Mouse (Mus musculus) spleen, adult 2 months (tissue): ENCODE data around the gene Zbtb7a. TPM values are rescaled to one million over a fixed set of nuclear protein-coding genes. Genes with fewer than 3 reads are reported as not detected.

Experiments
- DNase-seq, 2 experiments: peaks; one replicate each; pipeline versions ENCODE4 v3.0.0 to v3.0.0-alpha.2; 2012 to 2021; ENCODE audit warnings: low spot score in 2 of 2, low read depth in 1 of 2
- H3K27ac ChIP-seq: fragments of 200-500 bp; 2 replicates; pipeline ENCODE4 v1.5.1; 2012; ENCODE audit warnings: low read length, inconsistent platforms; ENCODE audit not compliant: insufficient read depth
- H3K27me3 ChIP-seq: fragments of 200-500 bp; 2 replicates; pipeline ENCODE4 v1.6.1; 2012; ENCODE audit warnings: mild to moderate bottlenecking, moderate library complexity, low read length, inconsistent platforms; ENCODE audit not compliant: control insufficient read depth, insufficient read depth
- H3K36me3 ChIP-seq: fragments of 200-500 bp; 2 replicates; pipeline ENCODE4 v1.6.1; 2012; ENCODE audit warnings: mild to moderate bottlenecking, low read length, inconsistent platforms; ENCODE audit not compliant: control insufficient read depth, insufficient read depth
- H3K4me1 ChIP-seq: fragments of 200-500 bp; 2 replicates; pipeline ENCODE4 v1.6.1; 2011; ENCODE audit warnings: inconsistent platforms; ENCODE audit not compliant: control insufficient read depth, insufficient read depth, insufficient read length
- H3K4me3 ChIP-seq: fragments of 200-500 bp; 2 replicates; pipeline ENCODE4 v1.5.1; 2011; ENCODE audit warnings: mild to moderate bottlenecking, inconsistent platforms; ENCODE audit not compliant: insufficient read depth, insufficient read length; ENCODE audit errors: extremely low read depth
- CTCF ChIP-seq: fragments of 200-500 bp; IDR thresholded peaks from 2 replicates; pipeline ENCODE4 v1.5.1; 2011; ENCODE audit warnings: mild to moderate bottlenecking, inconsistent platforms; ENCODE audit not compliant: insufficient read depth, insufficient read length, insufficient replicate concordance; ENCODE audit errors: extremely low read depth
- POLR2A ChIP-seq: fragments of 200-500 bp; IDR thresholded peaks from 2 replicates; pipeline ENCODE4 v1.6.1; 2011; ENCODE audit warnings: low read depth, low read length, inconsistent platforms
- WGBS: fragments of 180-500 bp; shearing (Covaris S2); methylation state at CpG from one replicate; pipeline ENCODE4 v1.1.7; 2018; 5-methylcytosine and 5-hydroxymethylcytosine counted together
- polyA plus RNA-seq: library from polyadenylated mRNA; depleted of rRNA; stranded (reverse); fragments of >200 nt; gene quantifications from 2 replicates; pipeline ENCODE4 v1.2.3, GENCODE M21; 2012

Zbtb7a gene
- polyA plus RNA-seq, 1 experiment: 64.6 TPM

GRCm38 (mm10) chr10:81143157-81143633 lies 8.2 kb downstream of the Zbtb7a start:
- no peak overlapping the region for H3K4me3 ChIP-seq
- H3K4me1 ChIP-seq: peaks cover 31% of the 10 kb centered on the region; the same call in 1 of the 2 replicates
- H3K36me3 ChIP-seq: peaks cover 44% of the 10 kb centered on the region

GRCm38 (mm10) chr10:81143845-81144437 lies 8.9 kb downstream of the Zbtb7a start:
- Histone ChIP-seq H3K27me3 (no peaks in the 10 kb centered on the region), H3K4me1 (peaks cover 29% of the 10 kb centered on the region; the same call in 1 of the 2 replicates), H3K27ac (no peak overlapping the region), H3K36me3 (peaks cover 52% of the 10 kb centered on the region), H3K4me3 (no peak overlapping the region)
- 96% methylated on average over 52 of the region's 52 CpGs for WGBS
- no peak for DNase-seq
- TF ChIP-seq POLR2A (no peak), CTCF (no peak)

More at GRCm38 (mm10) chr10:81143157-81143633, 8.2 kb downstream of the Zbtb7a start:
- DNase-seq: no peak
- no peaks in the 10 kb centered on the region for H3K27me3 ChIP-seq
- no peak overlapping the region for H3K27ac ChIP-seq
- WGBS: 86% methylated on average over 7 of the region's 7 CpGs
- TF ChIP-seq POLR2A (no peak), CTCF (no peak)

- TF ChIP-seq CTCF (no peak), POLR2A (no peak)
- Histone ChIP-seq H3K4me3 (no peak overlapping the region), H3K27ac (no peak overlapping the region), H3K4me1 (peaks cover 21% of the 10 kb centered on the region; the same call in 1 of the 2 replicates), H3K36me3 (peaks cover 57% of the 10 kb centered on the region), H3K27me3 (no peaks in the 10 kb centered on the region)
- WGBS: 92% methylated on average over 27 of the region's 27 CpGs
- no peak for DNase-seq
Observed at GRCm38 (mm10) chr10:81144667-81145066, 9.6 kb downstream of the Zbtb7a start.

- H3K4me1 ChIP-seq: peaks cover 15% of the 10 kb centered on the region; the same call in 1 of the 2 replicates
- 90% methylated on average over 6 of the region's 6 CpGs for WGBS
- DNase-seq: no peak
- H3K4me3 ChIP-seq: no peak overlapping the region
- H3K27me3 ChIP-seq: no peaks in the 10 kb centered on the region
- H3K36me3 ChIP-seq: peaks cover 64% of the 10 kb centered on the region
- no peak overlapping the region for H3K27ac ChIP-seq
- TF ChIP-seq POLR2A (no peak), CTCF (no peak)
Observed at GRCm38 (mm10) chr10:81145307-81145706, 10.3 kb downstream of the Zbtb7a start.

GRCm38 (mm10) chr10:81145778-81146177 lies 10.8 kb downstream of the Zbtb7a start:
- 88% methylated on average over 7 of the region's 7 CpGs for WGBS
- Histone ChIP-seq H3K36me3 (peaks cover 66% of the 10 kb centered on the region), H3K4me1 (peaks cover 12% of the 10 kb centered on the region; the same call in 1 of the 2 replicates), H3K27me3 (no peaks in the 10 kb centered on the region), H3K27ac (no peak overlapping the region), H3K4me3 (no peak overlapping the region)
- DNase-seq: no peak
- no peak for TF ChIP-seq POLR2A
- TF ChIP-seq CTCF: no peak

- H3K27me3 ChIP-seq: no peaks in the 10 kb centered on the region
- H3K36me3 ChIP-seq: peaks cover 67% of the 10 kb centered on the region
- WGBS: 91% methylated on average over 4 of the region's 4 CpGs
- H3K27ac ChIP-seq: no peak overlapping the region
- H3K4me1 ChIP-seq: peaks cover 8% of the 10 kb centered on the region; the same call in 1 of the 2 replicates
- TF ChIP-seq CTCF (no peak), POLR2A (no peak)
- no peak overlapping the region for H3K4me3 ChIP-seq
- DNase-seq: no peak
Observed at GRCm38 (mm10) chr10:81146296-81146695, 11.3 kb downstream of the Zbtb7a start.

GRCm38 (mm10) chr10:81151261-81151660 lies 16.2 kb downstream of the Zbtb7a start:
- WGBS: 67% methylated on average over 6 of the region's 6 CpGs
- Histone ChIP-seq H3K27me3 (no peaks in the 10 kb centered on the region), H3K4me1 (no peaks in the 10 kb centered on the region), H3K36me3 (peaks cover 73% of the 10 kb centered on the region), H3K27ac (no peak overlapping the region), H3K4me3 (no peak overlapping the region)
- TF ChIP-seq CTCF: no peak
- TF ChIP-seq POLR2A: no peak
- DNase-seq: no peak
